Mouse (Mus musculus): ENCODE results near the gene Whamm. TPM values are rescaled to one million over a fixed set of nuclear protein-coding genes. Genes with fewer than 3 reads are reported as not detected.

Whamm gene
- polyA plus RNA-seq, 1 experiment from 2014 or later = 8.1 TPM

DNA sequence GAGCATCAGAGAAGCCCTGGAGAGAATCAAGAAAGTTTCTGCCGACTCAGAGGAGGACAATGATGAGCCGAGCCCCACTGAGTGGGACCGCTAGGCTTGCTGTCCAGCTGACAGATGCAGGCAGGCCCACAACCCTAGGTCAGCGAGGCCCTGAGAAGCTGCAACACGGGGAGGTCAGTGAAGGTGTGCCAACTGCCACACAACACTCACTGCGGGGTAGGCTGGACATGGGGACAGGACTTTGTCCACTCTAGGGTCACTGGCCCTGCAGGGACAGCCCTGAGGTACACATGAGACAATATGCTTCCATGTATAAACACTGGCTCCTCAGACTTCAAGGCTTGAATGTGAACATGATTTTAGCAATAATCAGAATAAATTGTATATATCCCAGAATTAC is 25.0 kb downstream of the Whamm start:
- ATAC-seq (no peak), DNase-seq (ENCODE audit: low spot score) (no peak)
- no peak overlapping the region for H3K4me2 ChIP-seq (replicated peaks; ENCODE audit: low read depth, low read length)

DNA sequence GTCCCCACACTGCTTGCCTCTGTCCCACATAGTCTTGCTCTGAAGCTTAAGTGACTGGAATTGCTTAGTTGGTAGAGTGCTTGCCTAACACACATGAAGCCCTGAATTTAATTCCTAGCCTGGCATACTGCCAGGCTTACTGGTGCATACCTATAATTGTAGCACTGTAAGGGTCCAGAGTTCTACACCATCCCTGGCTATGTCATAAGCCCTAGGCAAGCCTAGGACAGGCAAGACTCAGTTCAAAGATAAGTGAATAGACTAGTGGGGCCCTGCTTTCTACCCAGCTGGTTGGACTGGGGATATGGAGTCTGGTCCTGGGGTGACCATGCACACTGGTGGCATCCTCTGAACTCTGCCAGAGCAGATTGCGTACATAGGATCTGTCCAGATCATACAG is 26.6 kb downstream of the Whamm start:
- peaks cover 36% of the 10 kb centered on the region for H3K36me3 ChIP-seq (ENCODE audit: insufficient read depth, low read length)
- H3K4me1 ChIP-seq (ENCODE audit: insufficient read depth, low read depth, low read length) = no peaks in the 10 kb centered on the region
- H3K4me2 ChIP-seq (replicated peaks; ENCODE audit: low read depth, low read length) = no peak overlapping the region
- TF ChIP-seq EP300 (IDR thresholded peaks at IDR 0.05) (no peak), CTCF (IDR thresholded peaks at IDR 0.05) (no peak)
- H3K27ac ChIP-seq (ENCODE audit: low read length) = no peak overlapping the region
- H3K9ac ChIP-seq (replicated peaks; ENCODE audit: low read depth) = no peak overlapping the region
- ATAC-seq = no peak
- H3K27me3 ChIP-seq (replicated peaks; ENCODE audit: insufficient read depth, low read length) = no peaks in the 10 kb centered on the region
- 100% methylated on average over 1 of the region's 1 CpGs for WGBS
- no peak overlapping the region for H3K4me3 ChIP-seq (ENCODE audit: low read depth, low read length)
- H3K9me3 ChIP-seq (ENCODE audit: low read length) = no peaks in the 10 kb centered on the region
- no peak for DNase-seq (ENCODE audit: low spot score)

More for the DNA sequence above, 25.0 kb downstream of the Whamm start:
- Histone ChIP-seq H3K27me3 (replicated peaks; ENCODE audit: insufficient read depth, low read length) (no peaks in the 10 kb centered on the region), H3K4me3 (ENCODE audit: low read depth, low read length) (no peak overlapping the region), H3K4me1 (ENCODE audit: insufficient read depth, low read depth, low read length) (no peaks in the 10 kb centered on the region), H3K36me3 (ENCODE audit: insufficient read depth, low read length) (peaks cover 51% of the 10 kb centered on the region), H3K9ac (replicated peaks; ENCODE audit: low read depth) (no peak overlapping the region), H3K9me3 (ENCODE audit: low read length) (no peaks in the 10 kb centered on the region), H3K27ac (ENCODE audit: low read length) (no peak overlapping the region)
- WGBS = 82% methylated on average over 6 of the region's 6 CpGs
- TF ChIP-seq CTCF (IDR thresholded peaks at IDR 0.05) (no peak), EP300 (IDR thresholded peaks at IDR 0.05) (no peak)

DNA sequence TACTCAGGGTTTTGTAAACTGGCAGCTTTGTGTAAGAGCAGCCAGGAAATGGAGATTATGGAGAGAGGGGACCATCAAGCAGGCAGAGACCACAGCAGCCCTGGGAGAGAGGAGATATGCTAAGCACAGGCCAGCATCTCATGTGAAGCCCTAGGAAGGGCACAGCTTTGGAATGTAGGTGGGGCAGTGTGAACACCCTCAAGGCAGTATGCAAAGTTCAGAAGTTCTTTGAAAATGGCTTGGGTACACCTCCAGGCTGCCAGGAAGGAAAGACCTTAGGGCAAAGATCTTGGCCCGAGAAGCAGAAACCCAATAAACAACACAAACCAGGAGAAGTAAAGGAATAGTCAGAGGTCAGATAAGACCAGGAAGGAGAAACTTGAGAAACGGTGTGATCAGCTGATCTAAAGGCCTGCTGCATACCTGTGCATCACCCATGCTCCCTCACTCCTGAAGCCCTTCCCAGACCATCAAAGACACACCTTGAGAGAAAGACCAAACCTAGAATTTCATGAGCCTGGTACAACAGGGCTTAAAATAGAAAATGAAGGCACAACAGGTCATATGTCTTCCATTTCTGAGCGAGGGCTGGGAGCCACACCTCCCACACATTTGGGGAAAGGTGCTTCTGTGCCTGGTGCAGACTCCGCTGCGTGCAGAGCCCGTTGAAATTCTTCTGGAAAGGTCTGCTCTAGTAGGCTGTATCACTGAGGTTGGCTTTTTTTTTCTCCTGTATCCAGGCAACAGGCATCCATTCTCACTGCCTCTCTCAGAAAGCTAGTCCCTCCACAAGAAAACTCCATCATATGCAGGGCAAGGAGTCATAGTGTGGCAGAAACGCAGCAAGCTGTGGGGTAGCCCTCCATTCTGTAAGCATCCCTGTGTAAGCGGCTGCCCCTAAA is 28.6 kb downstream of the Whamm start:
- Histone ChIP-seq H3K27ac (ENCODE audit: low read length) (no peak overlapping the region), H3K4me2 (replicated peaks; ENCODE audit: low read depth, low read length) (no peak overlapping the region), H3K9me3 (ENCODE audit: low read length) (no peaks in the 10 kb centered on the region), H3K9ac (replicated peaks; ENCODE audit: low read depth) (no peak overlapping the region), H3K36me3 (ENCODE audit: insufficient read depth, low read length) (peaks cover 32% of the 10 kb centered on the region), H3K4me1 (ENCODE audit: insufficient read depth, low read depth, low read length) (no peaks in the 10 kb centered on the region), H3K27me3 (replicated peaks; ENCODE audit: insufficient read depth, low read length) (no peaks in the 10 kb centered on the region), H3K4me3 (ENCODE audit: low read depth, low read length) (no peak overlapping the region)
- TF ChIP-seq EP300 (IDR thresholded peaks at IDR 0.05) (no peak), CTCF (IDR thresholded peaks at IDR 0.05) (no peak)
- peak; percentile 43 for DNase-seq (ENCODE audit: low spot score)
- 49% methylated on average over 8 of the region's 8 CpGs for WGBS
- ATAC-seq = peak; percentile 65

DNA sequence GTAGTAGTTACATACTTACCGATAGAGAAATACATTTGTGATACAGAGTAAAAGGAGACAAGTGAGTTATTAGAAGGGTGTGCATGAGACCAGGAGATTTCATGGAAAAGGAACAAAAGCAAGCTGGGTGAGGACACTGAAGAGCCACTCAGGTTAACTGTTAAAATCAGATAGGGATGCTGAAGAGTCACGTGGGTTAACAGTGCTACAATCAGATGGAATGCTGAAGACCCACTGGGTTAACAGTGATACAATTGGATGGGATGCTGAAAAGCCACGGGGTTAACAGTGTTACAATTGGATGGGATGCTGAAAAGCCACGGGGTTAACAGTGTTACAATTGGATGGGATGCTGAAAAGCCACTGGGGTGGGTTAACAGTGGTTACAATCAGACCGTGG is 33.9 kb downstream of the Whamm start:
- WGBS = 68% methylated on average over 5 of the region's 5 CpGs
- TF ChIP-seq CTCF (IDR thresholded peaks at IDR 0.05) (no peak), EP300 (IDR thresholded peaks at IDR 0.05) (no peak)
- Histone ChIP-seq H3K36me3 (ENCODE audit: insufficient read depth, low read length) (no peaks in the 10 kb centered on the region), H3K27me3 (replicated peaks; ENCODE audit: insufficient read depth, low read length) (no peaks in the 10 kb centered on the region), H3K4me2 (replicated peaks; ENCODE audit: low read depth, low read length) (no peak overlapping the region), H3K4me1 (ENCODE audit: insufficient read depth, low read depth, low read length) (no peaks in the 10 kb centered on the region; the same call in 1 of the 2 replicates), H3K4me3 (ENCODE audit: low read depth, low read length) (no peak overlapping the region), H3K27ac (ENCODE audit: low read length) (no peak overlapping the region), H3K9ac (replicated peaks; ENCODE audit: low read depth) (no peak overlapping the region), H3K9me3 (ENCODE audit: low read length) (no peaks in the 10 kb centered on the region)
- DNase-seq (ENCODE audit: low spot score) (no peak), ATAC-seq (no peak)

- no peak for TF ChIP-seq CTCF (IDR thresholded peaks at IDR 0.05)
- TF ChIP-seq EP300 (IDR thresholded peaks at IDR 0.05) = no peak
- ATAC-seq = no peak
- H3K4me1 ChIP-seq (ENCODE audit: insufficient read depth, low read depth, low read length) = no peaks in the 10 kb centered on the region; the same call in 1 of the 2 replicates
- H3K27me3 ChIP-seq (replicated peaks; ENCODE audit: insufficient read depth, low read length) = no peaks in the 10 kb centered on the region
- WGBS = 64% methylated on average over 4 of the region's 4 CpGs
- H3K27ac ChIP-seq (ENCODE audit: low read length) = no peak overlapping the region
- no peak overlapping the region for H3K4me2 ChIP-seq (replicated peaks; ENCODE audit: low read depth, low read length)
- no peaks in the 10 kb centered on the region for H3K36me3 ChIP-seq (ENCODE audit: insufficient read depth, low read length)
- H3K9ac ChIP-seq (replicated peaks; ENCODE audit: low read depth) = no peak overlapping the region
- DNase-seq (ENCODE audit: low spot score) = no peak
- no peaks in the 10 kb centered on the region for H3K9me3 ChIP-seq (ENCODE audit: low read length)
- H3K4me3 ChIP-seq (ENCODE audit: low read depth, low read length) = no peak overlapping the region
These were observed 34.4 kb downstream of the Whamm start for GRCm38 (mm10) chr7:81605489-81605888.

- 61% methylated on average over 5 of the region's 5 CpGs for WGBS
- no peak for TF ChIP-seq CTCF (IDR thresholded peaks at IDR 0.05)
- no peak for TF ChIP-seq EP300 (IDR thresholded peaks at IDR 0.05)
- ATAC-seq = no peak
- Histone ChIP-seq H3K27me3 (replicated peaks; ENCODE audit: insufficient read depth, low read length) (no peaks in the 10 kb centered on the region), H3K9ac (replicated peaks; ENCODE audit: low read depth) (no peak overlapping the region), H3K9me3 (ENCODE audit: low read length) (no peaks in the 10 kb centered on the region), H3K4me2 (replicated peaks; ENCODE audit: low read depth, low read length) (no peak overlapping the region), H3K4me3 (ENCODE audit: low read depth, low read length) (no peak overlapping the region), H3K36me3 (ENCODE audit: insufficient read depth, low read length) (no peaks in the 10 kb centered on the region), H3K27ac (ENCODE audit: low read length) (no peak overlapping the region), H3K4me1 (ENCODE audit: insufficient read depth, low read depth, low read length) (no peaks in the 10 kb centered on the region; the same call in 1 of the 2 replicates)
- no peak for DNase-seq (ENCODE audit: low spot score)
These were observed 35.4 kb downstream of the Whamm start for GRCm38 (mm10) chr7:81606452-81606851.

All from lung, postnatal 0 days (tissue).